Mouse (Mus musculus) frontal cortex, adult 2 months (tissue): ENCODE measurements around the gene Capn12. TPM values are rescaled to one million over a fixed set of nuclear protein-coding genes. Genes with fewer than 3 reads are reported as not detected.

Experiments
- DNase-seq, 2 experiments: peaks; one replicate each; pipeline ENCODE4 v3.0.0; 2022; ENCODE audit warnings: low spot score in 1 of 2; ENCODE audit errors: extremely low spot score in 1 of 2
- polyA plus RNA-seq: library from polyadenylated mRNA; depleted of rRNA; stranded (reverse); fragments of >200 nt; gene quantifications from 2 replicates; pipeline ENCODE4 v1.2.3, GENCODE M21; 2012

The Capn12 gene
- polyA plus RNA-seq, 1 experiment = 1.00 TPM

DNA sequence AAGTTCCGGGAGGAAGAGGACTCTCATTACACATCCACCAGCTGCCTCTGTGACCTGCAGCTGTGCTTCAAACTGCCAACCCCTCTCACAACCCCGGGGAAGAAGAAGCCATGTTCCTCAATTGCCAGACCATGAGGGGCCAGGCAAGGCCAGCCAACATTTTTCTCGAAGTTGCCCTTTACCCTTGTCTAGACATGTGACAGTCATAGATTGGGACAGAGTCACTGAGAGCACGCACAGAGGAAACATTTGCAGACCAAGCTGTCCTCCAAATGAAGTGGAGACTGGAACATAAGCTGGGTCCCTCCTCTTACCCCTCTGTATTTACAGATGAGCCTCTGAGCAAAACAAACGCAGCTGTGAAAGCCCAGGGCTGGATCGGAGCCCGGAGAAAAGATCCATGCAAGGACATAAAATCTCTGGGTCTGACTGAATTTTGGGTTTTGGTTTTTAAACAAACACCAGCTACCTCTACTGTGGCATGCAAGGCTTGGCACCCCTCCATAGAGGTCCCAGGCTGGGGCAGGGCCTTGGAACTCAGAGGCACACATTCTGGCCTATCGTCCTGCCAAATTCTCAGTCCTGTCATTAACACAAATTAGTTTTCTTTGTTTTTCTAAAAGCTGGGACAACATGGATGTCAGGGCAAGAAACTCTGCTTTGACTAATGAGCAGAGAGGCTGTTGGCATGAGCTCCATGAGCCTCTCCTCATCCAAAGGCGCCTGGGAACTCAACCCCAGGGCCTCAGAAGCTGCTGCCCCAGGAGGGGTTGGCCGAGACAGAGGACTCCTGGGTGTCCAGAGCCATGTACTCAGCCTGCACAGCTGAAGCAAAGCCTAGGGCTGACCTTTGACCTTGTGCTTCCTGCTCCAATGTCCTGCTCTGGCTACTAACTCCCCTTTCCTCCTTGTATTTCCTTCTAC is 36.5 kb downstream of the Capn12 start:
- no peak for DNase-seq

DNA sequence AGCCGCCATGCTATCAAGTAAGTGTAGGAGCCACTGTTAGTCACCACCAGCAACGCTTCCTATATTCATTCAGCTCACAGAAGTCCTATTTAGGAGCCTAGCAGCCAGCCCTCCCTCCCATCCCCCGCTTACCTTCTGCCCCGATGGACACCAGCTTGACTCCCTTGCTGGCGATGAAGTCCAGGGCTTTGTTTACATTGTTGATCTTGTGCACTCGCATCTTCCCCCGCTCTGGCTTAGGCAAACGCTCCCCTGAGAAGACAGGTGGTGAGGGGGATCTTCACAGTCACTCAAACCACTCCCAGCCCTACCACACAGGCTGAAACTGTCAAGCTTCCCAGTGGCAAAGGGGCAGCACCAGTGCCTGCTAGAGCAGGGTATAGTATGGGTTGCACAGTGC is 37.3 kb downstream of the Capn12 start:
- no peak for DNase-seq

DNA sequence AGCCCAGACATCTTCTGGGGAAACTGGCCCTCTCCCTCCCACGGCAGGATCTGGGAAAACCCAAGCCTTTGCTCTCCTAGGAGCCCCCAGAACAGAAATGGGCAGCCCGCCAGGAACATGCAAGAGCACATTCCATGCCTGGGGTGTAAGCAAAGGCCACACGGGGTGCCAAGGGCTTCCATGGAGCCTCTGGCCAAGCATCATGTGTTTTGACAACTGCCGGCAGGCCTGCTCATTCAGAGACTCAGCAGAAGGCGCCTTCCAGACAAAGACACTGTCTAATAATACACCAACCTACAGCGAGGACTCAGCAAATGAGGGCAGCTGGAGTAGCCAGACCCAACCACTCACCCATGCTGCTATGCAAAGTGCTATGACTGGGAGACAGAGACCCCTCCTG is 38.6 kb downstream of the Capn12 start:
- no peak for DNase-seq

DNA sequence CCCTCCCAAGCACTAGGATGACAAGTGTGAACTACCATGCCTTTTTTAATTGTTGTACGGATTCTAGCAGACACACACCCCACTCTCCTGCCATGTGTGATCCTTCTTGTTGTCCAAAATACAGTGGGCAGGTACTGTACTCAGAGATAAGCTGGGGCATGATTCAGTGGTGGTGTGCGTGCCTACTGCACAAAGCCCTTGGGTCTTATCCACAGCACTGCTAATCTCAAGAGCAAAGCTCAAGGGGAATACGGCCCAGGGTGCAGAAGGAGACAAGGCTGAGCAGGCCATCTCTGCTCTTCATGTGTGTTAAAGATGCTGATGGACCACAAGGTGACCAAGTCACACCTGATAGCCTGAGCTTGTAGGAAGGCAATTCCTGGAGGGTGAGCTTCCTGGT is 40.0 kb downstream of the Capn12 start:
- DNase-seq = no peak

DNA sequence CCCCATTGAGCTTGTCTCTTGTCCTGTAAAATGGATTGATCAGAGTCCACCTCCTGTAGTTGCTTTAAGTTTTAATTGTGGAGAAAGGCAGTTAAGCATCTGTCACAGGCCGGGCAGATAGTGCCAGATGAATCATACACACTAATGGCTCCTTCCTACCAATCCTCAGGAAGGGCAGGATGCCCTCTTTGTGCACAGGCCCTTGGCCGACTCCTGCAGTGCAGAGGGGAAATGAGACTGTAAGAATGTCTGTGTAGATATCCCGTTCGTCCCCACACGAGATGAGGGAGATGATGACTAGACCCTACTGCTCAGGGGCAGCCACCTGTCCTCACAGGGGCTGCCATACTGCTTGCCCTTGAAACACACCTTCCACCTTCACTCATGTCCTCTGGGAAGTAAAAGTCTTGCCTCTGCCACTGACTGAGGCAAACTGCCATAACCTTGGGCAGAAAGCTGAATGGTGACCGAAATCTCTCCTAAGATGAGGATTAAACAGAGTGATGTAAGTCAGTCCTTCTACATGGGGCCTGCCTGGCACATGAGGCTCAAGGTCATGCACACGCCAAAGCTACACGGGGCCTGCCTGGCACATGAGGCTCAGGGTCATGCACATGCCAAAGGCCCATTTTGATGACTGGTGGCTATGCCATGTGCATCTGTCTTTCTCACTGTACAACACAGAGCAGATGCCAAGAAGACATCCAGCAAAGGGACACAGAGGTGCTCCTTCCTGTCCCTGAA is 40.7 kb downstream of the Capn12 start:
- no peak for DNase-seq

DNA sequence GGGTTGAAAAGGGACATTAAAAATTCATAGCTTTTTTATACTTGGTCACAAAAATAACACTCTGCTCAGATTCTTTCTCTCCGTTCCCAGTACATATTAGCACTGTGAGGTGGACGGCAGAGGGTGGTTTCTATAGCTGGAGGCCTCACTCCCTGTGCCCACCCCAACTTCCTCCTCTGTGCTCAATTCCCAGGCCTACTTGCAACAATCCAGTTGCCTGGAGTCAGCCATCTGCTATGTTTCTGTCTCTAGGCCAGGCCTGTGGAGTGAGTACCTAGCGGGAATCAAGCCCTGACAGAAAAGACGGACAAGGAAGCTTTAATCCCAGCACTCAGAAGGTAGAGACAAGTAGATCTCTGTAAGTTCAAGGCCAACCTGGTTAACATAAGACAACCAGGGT is 41.4 kb downstream of the Capn12 start:
- DNase-seq = peak; percentile 54 to 69

DNA sequence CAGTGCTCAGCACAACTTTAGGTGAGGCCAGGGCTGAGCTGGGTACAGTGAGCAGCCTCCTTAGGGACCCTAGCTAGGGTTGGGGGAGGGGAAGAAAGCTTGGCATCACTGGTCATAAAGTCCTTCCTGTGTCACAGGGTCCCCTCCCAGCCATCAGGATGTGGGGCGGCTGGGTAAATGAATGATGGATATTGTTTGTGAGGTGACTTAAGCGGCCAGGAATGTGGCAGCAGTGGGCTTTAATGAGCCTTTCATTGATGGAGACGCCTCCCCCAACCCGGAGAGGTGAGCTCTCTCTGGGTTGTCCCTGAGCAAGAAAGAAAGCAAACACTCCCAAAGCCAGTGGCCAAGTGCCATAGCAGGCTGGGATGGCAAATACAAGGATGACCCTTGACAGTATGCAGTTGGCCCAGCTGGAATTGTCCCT is 42.7 kb downstream of the Capn12 start:
- no peak for DNase-seq

DNA sequence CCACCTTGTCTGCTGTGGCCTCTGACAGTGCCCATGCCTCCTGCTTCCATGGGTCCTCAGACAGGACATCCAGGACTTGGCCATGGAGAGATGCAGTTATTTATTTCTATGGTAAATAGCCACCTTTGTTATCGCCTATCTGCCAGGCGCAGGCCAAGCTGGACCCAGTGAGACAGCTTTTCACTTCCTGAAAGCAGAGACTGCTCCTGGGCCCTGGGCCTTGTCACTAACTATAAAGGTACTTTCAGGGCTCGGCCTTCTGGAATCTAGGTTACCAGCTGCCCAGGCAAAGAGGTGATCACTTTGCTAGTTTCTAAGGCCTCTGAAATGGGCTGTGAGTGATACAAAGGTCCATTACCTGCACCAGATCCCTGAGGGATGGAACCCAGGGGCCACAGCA is 43.6 kb downstream of the Capn12 start:
- DNase-seq = no peak

DNA sequence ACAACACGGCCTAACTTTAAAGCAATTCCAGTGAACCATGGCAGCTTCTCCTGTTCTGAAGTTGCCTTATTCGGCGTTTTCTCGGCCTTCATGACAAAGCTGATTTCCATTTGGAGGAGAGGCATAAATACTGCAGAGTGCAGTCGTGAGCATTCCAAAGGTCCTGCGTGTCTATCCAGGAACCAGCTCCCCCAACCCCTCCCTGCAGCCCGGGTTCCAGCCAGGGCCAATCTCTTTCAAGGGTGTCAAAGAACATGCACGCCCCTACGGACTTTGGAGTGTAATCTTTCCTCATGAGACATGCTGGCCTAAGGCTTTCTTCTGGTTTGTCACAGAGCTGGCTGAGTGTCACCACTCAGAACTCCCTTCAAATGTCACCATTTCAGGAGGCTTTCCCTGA is 44.1 kb downstream of the Capn12 start:
- DNase-seq = no peak

DNA sequence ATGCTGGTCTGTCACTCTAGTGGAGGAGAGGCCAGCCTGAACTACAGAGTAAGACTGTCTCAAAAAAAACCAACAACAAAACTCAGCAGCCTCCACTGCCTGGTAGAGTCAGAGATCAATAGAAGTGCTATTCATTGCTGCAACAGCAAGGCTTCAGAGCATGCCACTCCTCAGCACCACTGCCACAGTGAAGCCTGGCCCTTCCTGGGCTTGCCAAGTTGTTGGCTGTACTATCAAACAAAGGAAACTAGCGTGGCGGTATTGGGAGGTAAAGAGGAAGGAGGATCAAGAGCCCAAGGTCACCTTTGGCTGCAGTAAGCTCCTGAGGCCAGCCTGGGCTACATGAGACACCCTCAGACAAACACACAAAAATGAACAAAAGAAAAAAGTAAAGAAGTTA is 45.0 kb downstream of the Capn12 start:
- DNase-seq = no peak

DNA sequence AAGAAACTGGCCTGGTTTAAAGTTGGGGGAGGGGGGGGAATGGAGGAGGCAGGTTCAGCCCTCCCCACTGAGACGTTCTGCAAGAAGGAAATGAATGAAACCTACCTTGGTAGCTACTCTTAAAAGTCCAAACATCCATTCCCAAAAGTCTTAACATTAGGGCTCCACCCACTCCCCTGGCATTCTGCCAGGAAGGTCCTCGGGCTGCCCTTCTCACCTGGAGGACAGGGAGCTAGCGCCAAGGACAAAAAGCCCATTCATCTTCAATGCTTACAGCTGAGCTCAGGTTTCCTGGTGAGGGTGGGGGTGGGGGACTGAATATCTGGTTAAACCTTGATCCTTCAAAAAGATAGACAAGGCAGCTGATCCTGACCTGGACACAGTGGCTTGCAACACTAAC is 48.2 kb downstream of the Capn12 start:
- no peak for DNase-seq

DNA sequence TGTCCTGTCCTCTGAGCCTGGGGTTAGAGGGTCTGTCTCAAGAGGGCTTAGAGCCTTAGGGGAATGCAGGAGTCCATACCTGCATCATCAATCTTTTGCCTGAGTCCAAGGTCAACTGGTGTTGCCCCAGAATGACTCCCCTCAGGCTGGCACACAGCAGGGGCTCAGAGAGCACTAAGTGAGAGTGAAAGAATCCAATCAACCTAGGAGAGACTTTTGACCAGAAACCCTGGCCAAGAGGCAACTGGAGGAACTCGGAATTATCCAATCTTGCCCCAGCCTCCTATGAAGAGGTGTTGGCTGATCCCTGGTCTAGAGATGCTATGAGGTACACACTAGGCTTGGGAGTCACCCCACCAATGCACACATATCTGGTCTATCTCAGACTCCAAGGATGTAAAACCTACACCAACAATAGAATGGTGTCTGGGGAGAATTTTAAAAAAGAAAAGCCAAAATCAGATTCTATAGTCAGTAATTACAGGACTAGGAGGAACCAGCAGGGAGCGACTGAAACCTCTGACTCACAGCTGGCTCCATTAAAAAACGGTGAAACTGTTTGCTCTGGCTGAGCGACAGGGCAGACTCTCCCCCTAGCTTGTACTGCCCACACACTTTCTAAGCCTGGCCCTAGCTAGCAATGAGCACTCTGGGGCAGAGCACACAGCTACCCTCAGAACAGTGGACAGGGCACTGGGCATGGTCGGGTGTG is 49.3 kb downstream of the Capn12 start:
- no peak for DNase-seq

DNA sequence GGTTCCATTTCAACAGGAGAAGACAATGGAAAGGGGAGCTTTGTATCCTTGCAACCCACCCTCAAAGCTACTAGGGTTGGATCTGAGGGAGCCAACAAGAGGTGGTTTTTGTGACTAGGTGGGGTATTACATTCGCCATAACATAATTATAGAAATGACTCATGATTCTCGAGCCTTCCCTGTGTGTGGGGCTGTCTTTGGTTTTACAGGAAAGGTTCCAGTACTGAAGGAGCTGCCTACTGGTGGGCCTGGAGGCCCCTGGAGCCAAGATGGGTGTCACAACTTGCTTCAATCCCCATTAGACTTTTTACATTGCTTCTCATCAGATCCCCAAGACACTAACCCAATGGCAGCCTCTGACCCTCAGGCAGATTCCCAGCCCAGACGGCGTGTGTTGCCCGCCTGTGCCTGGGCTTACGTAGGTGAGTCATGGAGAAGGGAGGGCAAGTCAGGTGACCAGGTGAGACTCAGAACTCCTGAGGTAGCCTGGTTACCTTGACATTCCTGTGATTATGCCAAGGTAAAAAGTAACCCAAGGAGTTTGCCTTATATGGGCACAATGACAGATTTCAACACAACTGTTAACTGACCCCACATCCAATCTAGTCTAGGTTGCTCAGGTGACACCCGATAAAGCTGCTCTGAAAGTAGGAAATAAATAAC is 49.9 kb downstream of the Capn12 start:
- DNase-seq = no peak

DNA sequence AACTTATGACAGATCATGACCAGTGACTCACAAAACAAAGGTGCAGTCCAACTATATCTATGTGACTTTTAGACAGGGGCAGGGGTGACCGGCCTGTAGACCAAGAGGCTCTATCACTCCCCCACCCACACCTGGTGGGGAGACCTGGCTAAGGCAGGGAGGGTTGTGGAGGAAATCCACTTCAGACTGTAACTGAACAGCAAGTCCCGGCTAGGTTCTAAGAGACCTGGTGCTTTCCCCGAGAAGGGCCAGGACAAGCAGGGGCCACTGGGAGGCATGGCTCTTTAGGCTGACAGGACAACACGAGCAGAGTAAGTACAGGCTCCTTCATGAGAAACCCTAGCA is 50.4 kb downstream of the Capn12 start:
- DNase-seq = no peak

DNA sequence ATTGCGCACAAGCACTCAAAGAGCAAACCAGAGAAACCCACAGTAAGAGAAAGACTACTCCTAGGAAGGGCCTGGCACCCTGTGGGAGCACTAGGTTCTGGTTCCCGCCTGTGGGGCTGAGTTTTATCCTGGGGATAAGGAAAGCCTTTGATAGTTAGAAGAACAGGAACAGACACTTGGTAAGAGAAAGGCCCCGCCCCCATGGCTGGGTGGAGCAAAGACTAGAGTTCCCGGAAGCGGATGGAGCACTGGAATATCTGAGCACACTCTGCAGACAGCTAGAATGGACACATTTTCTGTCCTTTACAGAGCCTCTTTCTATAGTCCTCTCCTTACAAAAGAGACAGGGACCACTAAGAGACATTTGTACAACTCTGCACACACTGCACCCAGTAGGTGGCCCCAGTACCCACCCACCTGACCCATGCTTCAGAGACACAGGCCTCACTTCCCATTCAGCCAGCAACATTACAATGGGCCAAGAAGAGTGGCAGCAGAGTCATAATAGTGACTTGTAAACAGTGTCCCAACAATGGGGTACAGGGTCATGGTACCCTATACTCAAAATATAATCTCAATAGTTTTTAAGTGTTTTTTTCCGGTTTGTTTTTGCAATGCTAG is 51.3 kb downstream of the Capn12 start:
- no peak for DNase-seq

DNA sequence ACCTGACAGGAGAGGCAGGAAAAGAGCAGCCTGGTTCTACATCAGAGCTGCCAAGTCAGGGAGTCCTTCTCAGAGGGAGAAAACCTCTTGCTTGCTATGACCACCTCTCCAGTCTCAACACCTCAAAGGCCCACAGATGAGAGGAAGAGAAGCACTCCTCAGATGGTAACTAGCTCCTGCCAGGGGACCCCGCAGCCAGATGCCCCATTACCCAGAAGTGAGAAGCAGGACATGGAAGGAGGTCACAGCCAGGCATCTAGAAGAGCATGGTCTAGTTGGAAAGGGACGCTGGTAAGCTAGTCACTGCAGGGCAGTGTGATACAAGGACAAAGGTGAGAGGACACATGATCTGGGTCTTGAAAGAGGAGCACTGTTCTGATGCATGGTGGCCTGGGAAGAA is 52.6 kb downstream of the Capn12 start:
- DNase-seq = no peak

DNA sequence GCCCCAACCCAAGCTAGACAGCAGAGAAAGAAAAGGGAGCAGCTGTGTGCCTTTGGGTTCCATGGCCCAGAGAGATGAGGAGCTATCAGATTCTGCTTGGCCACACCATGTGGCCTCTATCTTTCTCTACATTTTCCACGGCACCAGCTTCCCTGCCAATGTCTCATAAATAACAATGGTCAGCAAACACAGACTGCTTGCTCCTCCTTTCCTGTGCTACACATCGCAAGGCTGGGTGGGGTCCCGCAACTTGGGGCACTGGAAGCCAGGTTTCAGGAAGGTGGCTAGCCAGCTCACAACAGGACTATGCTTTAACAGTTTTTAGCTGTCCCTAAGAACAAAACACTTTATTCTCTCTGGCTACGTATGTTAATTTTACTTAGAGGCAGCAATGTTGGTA is 55.6 kb downstream of the Capn12 start:
- no peak for DNase-seq

DNA sequence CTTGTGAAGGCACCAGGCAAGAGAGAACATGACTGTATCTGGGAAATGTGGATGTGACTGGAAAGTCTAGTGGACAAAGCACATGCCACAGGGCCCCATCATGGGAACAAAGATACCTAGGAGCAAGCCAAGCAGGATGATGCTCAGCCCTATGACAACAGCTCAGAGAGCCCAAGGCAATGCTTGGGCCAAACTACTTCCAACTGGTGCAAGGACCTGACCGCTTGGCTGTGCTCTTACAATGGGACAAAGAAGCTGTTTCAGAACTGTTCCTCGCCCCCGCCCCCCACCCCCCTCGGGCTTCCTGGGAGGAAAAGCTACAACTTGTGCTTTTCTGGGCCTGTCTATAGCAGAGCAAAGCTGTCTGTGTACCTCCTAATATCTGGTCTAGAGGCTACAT is 57.4 kb downstream of the Capn12 start:
- no peak for DNase-seq

DNA sequence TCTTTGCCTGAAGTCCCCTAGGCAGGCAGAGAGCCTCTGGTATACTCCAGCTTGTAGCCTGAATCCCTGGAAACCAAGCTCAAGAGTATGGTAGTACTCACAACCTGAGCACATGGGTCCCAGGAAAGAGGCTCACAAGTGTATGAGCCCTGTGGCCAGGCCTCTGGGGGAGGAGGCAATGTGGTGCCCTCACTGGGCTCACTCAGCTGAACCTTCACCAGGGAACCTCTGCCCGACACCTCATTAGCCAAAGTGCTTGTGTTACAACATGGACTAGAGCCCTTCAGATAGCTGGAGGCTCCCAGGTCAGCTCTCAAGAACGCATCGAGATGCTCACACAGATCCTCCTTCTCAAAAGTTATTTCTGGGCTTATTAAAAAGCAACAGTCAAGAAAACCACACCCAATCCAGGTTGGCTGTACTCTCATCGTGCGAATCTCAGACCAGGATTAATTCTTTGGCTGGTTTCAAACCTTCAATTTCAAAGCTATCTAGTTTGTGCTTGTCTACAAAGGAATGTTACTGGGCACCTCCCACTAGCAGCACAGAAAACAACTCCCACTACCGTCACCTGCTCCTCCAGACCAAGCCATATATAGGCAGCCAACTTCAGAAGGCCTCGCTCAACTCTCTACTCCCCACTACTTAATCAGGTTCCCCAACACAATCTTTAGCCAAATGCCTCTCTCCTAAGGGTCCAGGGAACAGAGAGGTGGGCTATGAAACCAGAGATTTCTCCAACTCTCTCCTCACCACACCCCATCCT is 58.4 kb downstream of the Capn12 start:
- DNase-seq = no peak

DNA sequence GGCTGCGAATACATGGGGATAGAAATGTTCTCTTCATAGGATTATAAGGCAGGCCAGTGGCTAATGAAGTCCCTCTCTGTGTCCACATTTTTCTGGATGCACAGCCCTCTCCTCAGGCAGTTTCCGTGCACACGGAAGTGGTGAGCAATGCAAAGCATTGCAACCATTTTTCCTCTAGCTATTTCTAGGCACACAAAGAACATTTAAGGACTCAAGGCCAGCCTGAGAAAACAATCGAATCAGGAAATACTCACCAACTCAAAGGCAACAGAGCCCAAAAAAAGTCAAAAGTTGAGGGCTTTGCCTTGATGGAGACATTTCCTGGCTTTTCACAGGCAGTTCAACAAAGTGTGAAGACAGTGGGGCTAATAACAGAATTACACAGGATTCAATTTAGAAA is 59.9 kb downstream of the Capn12 start:
- DNase-seq = no peak
